Mouse (Mus musculus) c-Kit-positive CD71-positive TER-119-positive erythroid progenitor cells, embryonic 14.5 days (primary cell): ENCODE results near the gene Castor1.

Source experiments
- DNase-seq: peaks from one replicate; pipeline ENCODE4 v3.0.0-alpha.2; 2013; ENCODE audit warnings: low spot score

Gene Castor1

GRCm38 (mm10) chr11:4235052-4235655, 17.1 kb downstream of the Castor1 start:
- no peak for DNase-seq

- DNase-seq = peak; percentile 47
Measured at GRCm38 (mm10) chr11:4235665-4236545, 17.9 kb downstream of the Castor1 start, which contains the start of gene Osm. Gene Osm (plus strand): TSS chr11:4236420.

- DNase-seq = no peak
Measured at GRCm38 (mm10) chr11:4236546-4237067, 18.6 kb downstream of the Castor1 start.

- no peak for DNase-seq
Measured at GRCm38 (mm10) chr11:4237389-4237912, 19.4 kb downstream of the Castor1 start.

- DNase-seq = no peak
Measured at GRCm38 (mm10) chr11:4238167-4238566, 20.1 kb downstream of the Castor1 start.

- DNase-seq = no peak
Measured at GRCm38 (mm10) chr11:4239691-4240090, 21.7 kb downstream of the Castor1 start.

GRCm38 (mm10) chr11:4240151-4240550, 22.1 kb downstream of the Castor1 start:
- DNase-seq = no peak

- DNase-seq = no peak
Measured at GRCm38 (mm10) chr11:4241180-4241579, 23.2 kb downstream of the Castor1 start.

- no peak for DNase-seq
Measured at GRCm38 (mm10) chr11:4246126-4246525, 28.1 kb downstream of the Castor1 start.

GRCm38 (mm10) chr11:4246623-4247022, 28.6 kb downstream of the Castor1 start:
- no peak for DNase-seq

- DNase-seq = no peak
Measured at GRCm38 (mm10) chr11:4247201-4247959, 29.4 kb downstream of the Castor1 start.

GRCm38 (mm10) chr11:4249151-4249550, 31.1 kb downstream of the Castor1 start:
- DNase-seq = no peak

- no peak for DNase-seq
Measured at GRCm38 (mm10) chr11:4250290-4250689, 32.3 kb downstream of the Castor1 start.

GRCm38 (mm10) chr11:4251376-4251775, 33.4 kb downstream of the Castor1 start:
- DNase-seq = no peak

GRCm38 (mm10) chr11:4252886-4253285, 34.9 kb downstream of the Castor1 start:
- no peak for DNase-seq

- no peak for DNase-seq
Measured at GRCm38 (mm10) chr11:4256846-4257607, 39.0 kb downstream of the Castor1 start, which contains the start of gene Lif. Gene Lif (plus strand): TSS chr11:4257557.

- no peak for DNase-seq
Measured at GRCm38 (mm10) chr11:4257756-4258155, 39.7 kb downstream of the Castor1 start.

GRCm38 (mm10) chr11:4258657-4259082, 40.6 kb downstream of the Castor1 start:
- DNase-seq = peak; percentile 80

GRCm38 (mm10) chr11:4260463-4261187, 42.6 kb downstream of the Castor1 start:
- no peak for DNase-seq

GRCm38 (mm10) chr11:4261188-4261494, 43.1 kb downstream of the Castor1 start:
- peak; percentile 58 for DNase-seq

- DNase-seq = no peak
Measured at GRCm38 (mm10) chr11:4261969-4262368, 43.9 kb downstream of the Castor1 start.
